Mouse (Mus musculus) myocyte (in vitro differentiated cells): ENCODE results near the gene Pcbp4.

Experiments used
- MAX ChIP-seq: IDR thresholded peaks from one replicate; pipeline ENCODE4 v1.6.1; 2011; ENCODE audit warnings: low read depth, mild to moderate bottlenecking, control low read depth
- MYOD1 ChIP-seq, 3 experiments: IDR thresholded peaks; one replicate each; pipeline ENCODE4 v1.6.1; 2011; ENCODE audit warnings: control low read depth in 2 of 3, low read depth in 2 of 3, mild to moderate bottlenecking in 2 of 3, moderate library complexity in 1 of 3; ENCODE audit not compliant: insufficient read length in 2 of 3, control insufficient read depth in 1 of 3
- MYOG ChIP-seq, 3 experiments: IDR thresholded peaks; one replicate each; pipeline ENCODE4 v1.6.1; 2011; ENCODE audit warnings: control low read depth in 2 of 3, low read depth in 2 of 3, mild to moderate bottlenecking in 2 of 3; ENCODE audit not compliant: insufficient read length in 2 of 3, control insufficient read depth in 1 of 3, insufficient read depth in 1 of 3
- POLR2A ChIP-seq: IDR thresholded peaks from one replicate; pipeline ENCODE4 v1.6.1; 2011; ENCODE audit warnings: low read depth, mild to moderate bottlenecking, control low read depth, moderate library complexity; ENCODE audit not compliant: insufficient read length

GRCm38 (mm10) chr9:106465571-106466200 is 12.6 kb downstream of the Pcbp4 start, which contains the start of gene Gpr62:
- TF ChIP-seq MAX (no peak), POLR2A (no peak), MYOG (IDR thresholded peaks at IDR 0.05; ENCODE audit: control insufficient read depth in 1 of 3, insufficient read depth in 1 of 3, insufficient read length in 2 of 3, low read depth in 2 of 3) (peak in 1 of 3 experiments; percentile 12), MYOD1 (IDR thresholded peaks at IDR 0.05; ENCODE audit: control insufficient read depth in 1 of 3, insufficient read length in 2 of 3, low read depth in 2 of 3) (no peak)
